Mouse (Mus musculus) fat pad, adult 2 months (tissue): Measurements from ENCODE around the gene Gm45618.

Source experiments
- DNase-seq: peaks from one replicate; pipeline ENCODE4 v3.0.0-alpha.2; 2011; ENCODE audit warnings: low read depth, low spot score; ENCODE audit errors: extremely low read depth

Gene Gm45618

GRCm38 (mm10) chr7:142070458-142071211 lies 49.9 kb downstream of the Gm45618 start:
- no peak for DNase-seq
